Mouse (Mus musculus): Measurements from ENCODE around the gene Pafah1b2.

The Pafah1b2 gene

DNA sequence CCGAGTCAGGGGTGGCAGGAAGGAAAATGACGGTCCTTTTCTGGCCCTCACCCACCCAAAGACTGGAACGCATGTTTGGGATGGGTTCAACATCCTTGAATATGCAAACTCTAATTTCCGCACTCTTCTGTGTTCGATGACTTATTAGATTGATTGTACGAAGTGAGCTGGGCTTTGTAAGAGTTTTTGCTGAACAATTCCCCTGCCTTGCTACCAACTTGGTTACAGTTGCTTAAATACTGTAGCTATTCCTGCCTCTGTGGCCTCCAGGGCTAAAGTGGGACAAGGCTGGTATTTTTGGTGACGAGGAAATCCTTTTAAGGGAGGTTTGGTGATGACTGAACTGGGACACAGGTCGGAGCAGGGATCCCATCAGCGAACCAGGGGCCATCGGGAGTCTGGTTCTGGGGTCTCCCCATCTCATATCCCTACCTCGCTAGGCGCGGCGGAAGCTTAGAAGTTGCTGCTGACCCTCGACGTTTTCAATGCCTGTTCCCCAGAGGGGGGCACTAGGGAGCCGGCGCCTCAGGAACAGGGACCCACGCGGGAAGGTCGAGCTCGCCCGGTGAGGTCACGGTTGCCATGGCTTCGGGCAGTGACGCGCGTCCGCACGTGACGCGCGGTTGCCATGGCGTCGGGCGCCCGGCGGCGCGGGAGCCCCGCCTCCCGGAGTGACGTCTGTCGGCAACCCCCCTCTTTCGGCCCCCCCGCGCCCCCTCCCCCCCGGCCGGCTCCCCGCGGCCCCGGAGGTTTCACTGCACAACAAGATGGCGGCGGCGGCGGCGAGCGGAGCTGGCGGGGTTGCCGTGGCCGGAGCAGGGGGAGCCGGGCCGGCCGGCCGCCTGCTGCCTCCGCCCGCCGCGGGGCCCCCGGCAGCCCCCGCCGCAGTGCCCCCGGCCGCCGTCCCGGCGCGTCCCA is at the start of gene Pafah1b2, which contains the start of gene Sik3:
Gene Pafah1b2 (minus strand): TSS at position 600 of the 918 bp plus-strand sequence.
Gene Sik3 (plus strand): TSS at position 730 of the 918 bp plus-strand sequence.
- DNase-seq: peak; percentile 96

DNA sequence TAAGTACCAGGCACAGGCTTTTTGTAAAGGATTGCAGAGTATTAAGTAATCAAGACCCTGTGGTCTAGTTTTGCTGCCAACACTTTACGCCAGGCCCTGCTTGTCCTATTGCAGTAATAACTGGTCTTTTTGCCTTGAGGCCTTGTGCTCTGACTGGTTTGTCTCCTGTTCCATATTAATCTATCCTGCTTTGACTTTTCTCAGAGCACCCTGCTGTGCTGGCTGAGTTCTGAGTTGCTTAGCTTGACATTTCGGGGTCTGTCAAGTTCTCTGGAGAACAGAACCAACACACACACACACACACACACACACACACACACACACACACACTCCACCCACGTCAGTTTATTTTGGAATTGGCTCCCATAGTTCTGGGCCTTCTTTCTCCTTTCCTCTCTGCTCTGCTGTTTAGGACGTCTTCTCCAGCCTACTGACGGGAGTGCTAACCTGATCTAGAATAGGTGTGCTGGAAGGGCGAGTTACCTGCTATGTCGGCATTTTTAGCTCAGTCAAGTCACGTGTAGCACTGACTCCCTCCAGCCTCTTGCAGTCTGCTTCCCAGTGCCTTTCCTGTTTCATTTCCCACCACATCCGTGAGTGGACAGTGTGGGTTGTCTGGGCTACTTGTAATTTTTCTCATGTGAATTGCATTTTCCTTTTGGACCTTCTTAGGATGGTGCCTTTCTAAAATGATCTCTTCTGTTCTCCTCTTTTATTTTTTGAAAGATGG is 49.4 kb upstream of the Pafah1b2 start:
- peak; percentile 57 for DNase-seq

DNA sequence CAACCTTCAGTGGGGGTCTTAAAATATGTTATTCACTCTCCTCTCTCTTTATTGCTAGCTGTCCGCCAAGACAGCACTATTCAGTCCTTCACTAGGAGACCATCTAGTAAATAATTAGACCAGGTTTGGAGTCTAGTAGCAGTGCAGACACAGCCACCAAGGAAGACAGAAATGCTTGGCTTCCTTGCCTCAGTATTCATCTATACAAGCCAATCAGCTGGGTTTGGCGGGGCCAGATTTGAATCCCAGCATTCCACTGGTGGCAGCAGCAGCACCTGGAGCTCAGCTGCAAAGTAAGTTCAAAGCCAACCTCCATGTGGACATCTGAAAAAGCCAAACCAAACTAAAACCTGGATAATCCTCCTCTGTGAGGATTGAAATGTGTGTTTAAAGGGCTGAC is 47.8 kb upstream of the Pafah1b2 start:
- DNase-seq: no peak

DNA sequence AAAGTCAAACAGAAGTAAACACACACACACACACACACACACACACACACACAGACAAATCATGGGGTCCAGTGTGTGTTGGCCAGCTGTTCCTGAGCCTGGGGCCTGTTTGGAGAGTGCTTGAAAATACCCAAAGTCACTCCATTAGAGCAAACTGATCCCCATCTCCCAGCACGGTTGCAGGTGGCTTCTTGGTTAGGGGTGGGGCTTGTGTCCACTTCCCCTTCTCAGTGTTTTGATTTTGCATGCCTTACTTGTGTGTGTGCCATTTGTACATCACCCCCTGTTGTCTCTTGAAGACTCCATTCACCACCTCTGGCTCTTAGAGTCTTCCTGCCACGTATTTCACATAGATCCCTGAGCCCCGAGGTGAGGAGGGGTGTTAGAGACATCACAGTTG is 45.6 kb upstream of the Pafah1b2 start:
- no peak for DNase-seq

GRCm38 (mm10) chr9:46053014-46053666 is 40.6 kb upstream of the Pafah1b2 start:
- DNase-seq: no peak

GRCm38 (mm10) chr9:46050203-46050602 is 37.7 kb upstream of the Pafah1b2 start:
- no peak for DNase-seq

GRCm38 (mm10) chr9:46049525-46049924 is 37.0 kb upstream of the Pafah1b2 start:
- DNase-seq: no peak

DNA sequence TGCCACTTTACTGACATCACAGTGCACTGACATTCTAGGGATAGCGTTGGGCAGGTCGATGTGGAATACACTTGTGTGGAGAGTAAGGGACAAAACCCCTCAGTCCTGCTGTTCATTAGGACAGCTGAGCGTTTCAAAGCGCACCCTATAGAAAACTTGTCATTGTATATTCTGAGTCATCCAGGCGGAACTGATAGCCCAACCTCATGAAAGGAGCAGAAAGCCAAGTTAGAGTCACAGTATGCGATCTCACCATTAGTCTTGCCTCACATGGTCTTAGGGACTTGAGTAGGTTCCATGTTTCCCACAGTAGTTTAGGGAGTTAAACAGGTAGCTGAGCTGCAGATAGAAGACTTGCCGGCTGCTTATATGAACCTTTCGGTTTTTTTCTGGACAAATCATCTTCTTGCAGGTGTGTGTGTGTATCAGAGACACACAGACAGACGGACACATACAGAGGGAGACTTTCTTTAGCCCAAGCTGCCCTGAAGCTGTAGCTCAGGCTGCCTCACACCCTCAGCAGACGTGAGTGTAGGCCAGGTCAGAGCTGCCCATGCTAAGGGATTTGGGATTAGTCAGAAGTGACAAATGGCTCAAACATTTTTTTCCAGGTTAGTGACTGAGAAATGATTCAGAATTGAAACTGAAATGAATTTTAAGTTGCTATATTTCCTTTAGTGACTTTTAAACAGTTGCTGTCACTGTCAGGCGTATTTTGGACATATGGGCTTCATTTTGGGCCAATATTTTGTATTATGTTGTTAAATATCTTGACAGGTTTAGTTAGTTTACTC is 34.4 kb upstream of the Pafah1b2 start:
- DNase-seq: no peak

DNA sequence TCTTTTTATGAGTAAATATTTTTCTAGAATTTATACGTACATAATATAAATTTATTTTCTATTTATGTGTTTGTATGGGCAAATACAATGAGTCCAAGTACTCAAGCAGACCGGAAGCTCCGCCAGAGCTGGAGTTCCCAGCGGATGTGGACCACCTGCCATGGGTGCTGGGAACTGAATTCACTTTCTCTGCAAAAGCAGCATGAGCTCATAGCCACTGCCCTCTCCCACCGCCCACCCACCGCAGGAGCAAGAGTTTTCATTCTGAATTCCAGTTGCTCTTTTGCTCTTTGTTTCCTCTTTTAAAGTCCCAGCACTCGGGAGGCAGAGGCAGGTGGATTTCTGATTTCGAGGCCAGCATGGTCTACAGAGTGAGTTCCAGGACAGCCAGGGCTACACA is 31.1 kb upstream of the Pafah1b2 start:
- no peak for DNase-seq

DNA sequence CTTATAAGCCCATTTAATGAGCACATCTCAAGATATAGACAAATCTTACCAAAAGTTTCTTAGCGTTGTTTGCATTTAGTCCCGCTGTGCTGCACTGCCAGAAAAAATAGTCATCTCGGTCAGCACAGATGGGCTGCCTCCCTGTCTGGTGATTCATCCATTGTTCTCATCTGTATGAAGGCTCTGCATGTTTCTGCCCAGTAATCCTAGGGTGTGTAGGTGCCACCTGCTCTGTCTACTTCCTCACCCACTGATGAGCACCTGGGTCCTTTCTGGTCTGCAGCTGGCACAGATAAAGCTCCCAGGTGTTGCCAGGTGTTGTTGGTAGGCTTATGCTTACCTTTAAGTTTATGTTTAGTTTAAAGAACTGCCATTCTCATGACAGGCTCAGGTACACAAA is 29.9 kb upstream of the Pafah1b2 start:
- DNase-seq: no peak

GRCm38 (mm10) chr9:46041186-46041585 is 28.7 kb upstream of the Pafah1b2 start:
- DNase-seq: no peak

DNA sequence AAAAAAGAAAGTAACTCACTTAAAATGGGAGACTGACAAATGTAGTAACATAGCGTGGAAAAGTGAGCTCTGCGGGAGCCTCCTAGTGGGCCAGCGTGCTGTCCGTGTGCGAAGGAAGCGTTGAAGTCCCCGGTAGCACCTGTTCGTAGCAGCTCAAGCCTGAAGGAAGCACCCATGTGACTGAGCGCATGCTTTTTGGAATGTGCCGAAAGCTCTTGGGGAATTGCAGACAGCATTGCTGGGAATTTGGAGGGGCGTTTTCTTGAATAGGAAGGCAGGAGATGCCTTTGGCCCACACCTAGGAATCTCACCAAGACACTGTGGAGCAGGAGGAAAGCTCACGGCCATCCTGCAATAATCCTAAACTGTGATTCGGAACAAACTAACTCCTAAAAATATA is 26.3 kb upstream of the Pafah1b2 start:
- DNase-seq: no peak

- no peak for DNase-seq
These were observed 24.4 kb upstream of the Pafah1b2 start for GRCm38 (mm10) chr9:46036881-46037280.

DNA sequence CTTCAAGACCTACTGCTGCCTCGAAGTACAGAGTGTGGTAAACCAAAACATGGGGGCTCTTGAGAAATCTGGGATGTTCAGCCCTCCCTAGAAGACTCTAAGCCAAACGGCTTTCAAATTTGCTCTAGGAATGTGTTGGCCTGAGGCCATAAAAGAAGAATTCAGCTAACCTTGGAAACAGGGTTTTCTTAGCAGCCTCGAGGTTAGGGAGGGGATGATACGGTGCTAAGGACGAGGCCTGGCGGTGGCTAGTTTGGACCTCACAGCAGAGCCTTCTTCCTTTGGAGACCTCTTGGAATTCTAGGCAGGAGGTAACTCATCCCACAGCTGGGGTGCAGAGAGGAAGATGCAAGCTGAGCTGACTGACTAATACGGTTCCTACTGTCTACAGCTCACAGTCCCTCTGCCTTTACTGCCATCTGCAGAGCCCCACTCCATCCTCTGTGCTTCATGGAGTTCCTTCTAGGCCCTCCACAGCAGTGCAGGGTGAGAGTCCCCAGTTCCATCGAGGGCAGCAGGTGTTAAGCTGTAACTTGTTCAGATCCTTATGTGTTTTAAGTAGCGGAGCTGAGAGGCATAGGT is 22.9 kb upstream of the Pafah1b2 start:
- DNase-seq: no peak

DNA sequence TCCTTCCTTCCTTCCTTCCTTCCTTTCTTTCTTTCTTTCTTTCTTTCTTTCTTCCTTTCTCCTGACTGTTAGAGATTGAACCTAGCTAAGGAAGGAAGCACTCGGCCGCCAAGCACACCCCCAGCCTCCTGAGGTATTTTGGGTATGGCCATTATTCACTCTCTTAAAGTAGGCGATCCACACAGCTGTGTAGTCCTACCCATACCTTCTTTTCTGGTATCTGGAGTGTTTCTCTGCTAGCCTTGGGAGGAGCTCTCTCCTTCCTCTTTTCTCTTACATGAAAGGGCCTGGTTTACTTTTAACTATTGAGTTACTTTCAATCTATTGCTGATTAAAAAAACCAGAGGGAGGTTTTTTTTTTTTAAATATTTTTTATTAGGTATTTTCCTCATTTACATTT is 21.4 kb upstream of the Pafah1b2 start:
- no peak for DNase-seq

DNA sequence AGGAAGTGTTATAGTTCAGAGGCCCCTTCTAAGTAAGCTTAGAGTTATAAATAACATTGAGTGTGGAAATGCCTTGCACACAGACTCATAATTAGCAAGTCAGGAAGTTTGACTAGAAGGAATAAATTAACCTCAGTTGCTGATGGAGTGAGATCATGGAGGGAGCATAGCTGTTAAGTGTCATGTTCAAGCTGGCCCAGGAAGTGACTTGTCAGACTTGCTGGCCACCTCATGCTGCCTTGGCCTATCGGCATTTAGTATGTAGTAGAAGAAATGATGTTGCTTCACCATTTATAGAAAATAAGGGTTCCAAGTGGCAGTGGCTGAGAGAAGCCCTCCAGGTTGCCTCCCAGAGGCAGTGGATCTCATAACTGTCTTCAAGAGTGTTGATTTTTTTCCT is 20.6 kb upstream of the Pafah1b2 start:
- DNase-seq: peak; percentile 62

DNA sequence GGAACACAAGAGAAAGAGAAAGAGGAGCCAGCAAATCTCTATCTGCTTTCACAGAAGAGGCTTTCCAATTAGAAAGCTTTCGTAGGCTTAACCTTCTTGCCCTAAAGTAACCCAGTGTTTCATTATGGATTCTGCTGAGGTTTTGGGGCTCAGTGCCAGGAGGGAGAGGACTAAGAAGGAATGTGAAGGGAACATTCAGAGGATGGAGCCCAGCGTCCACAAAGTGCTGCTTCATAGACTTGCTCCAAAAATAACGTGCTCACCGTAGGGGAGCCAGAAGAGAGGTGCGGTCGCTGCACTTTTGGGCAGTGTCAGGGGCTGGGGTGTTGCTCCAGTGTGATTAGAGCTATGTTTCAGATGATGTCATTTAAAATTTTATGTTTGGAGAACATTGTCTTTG is 19.7 kb upstream of the Pafah1b2 start:
- peak; percentile 73 for DNase-seq

DNA sequence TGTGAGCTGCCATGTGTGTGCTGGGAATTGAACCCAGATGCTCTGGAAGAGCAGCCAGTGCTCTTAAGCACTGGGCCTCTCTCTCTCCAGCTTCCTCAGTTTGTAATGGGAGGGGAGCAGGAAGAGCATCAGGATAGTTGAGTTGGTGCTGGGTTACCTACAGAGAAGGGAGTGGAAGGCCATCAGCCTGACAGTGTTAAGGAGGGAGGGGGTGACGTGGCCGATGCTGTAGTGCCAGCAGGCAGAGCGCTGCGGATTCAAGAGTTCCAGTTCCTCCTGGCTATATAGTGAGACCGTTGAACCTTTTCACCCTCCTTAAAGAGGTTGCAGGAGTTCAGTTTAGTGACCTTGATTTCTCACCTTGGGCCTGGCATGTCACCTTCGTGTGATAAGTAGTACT is 18.5 kb upstream of the Pafah1b2 start:
- no peak for DNase-seq

DNA sequence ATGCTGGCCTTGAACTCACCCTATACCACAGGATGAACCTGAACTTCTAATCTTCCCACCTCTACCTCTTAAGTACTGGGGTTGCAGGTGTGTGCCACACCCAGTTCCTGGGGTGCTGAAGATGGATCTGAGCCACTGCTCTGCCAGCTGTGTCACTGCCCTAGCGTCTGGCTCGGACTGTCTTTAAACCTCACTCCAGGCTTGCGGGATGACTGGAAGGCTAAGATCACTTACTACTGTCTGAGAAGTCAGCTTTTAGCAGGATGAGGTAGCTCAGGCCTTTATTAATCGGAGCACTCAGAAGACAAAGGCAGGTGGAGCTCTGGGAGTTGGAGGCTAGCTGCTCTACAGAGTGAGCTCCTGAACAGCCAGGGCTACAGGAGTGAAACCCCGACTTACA is 17.7 kb upstream of the Pafah1b2 start:
- DNase-seq: no peak

GRCm38 (mm10) chr9:46029534-46029933 is 17.0 kb upstream of the Pafah1b2 start:
- no peak for DNase-seq

DNA sequence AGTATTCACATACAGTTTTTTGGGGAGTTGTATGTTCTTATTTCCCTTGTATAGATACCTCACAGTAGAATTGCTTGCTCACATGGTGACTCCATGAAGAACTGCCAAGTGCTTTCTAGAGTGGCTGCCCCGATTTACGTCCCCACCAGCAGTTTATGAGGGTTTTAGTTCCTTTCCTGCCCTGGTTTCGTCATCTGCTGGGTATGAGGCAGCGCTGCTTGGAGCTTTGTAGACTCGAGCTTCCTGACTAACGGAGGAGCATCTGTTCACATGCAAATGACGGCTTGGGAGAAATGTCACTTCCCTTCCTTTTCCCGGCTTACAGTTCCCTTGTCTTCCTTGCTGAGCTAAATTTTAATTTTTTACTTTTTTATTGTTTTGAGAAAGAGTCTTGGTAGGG is 15.5 kb upstream of the Pafah1b2 start:
- DNase-seq: no peak

Data from lung, postnatal 10 days (tissue).